Mouse (Mus musculus) heart, embryonic 16.5 days (tissue): ENCODE measurements around the gene Bnc2. TPM values are rescaled to one million over a fixed set of nuclear protein-coding genes. Genes with fewer than 3 reads are reported as not detected.

Source experiments
- ATAC-seq: fragments of 200-750 bp; cut with Nextera tagmentation; replicated peaks from 2 replicates; pipeline ENCODE4 v1.8.0; 2017; ENCODE audit warnings: moderate number of reproducible peaks; ENCODE audit not compliant: insufficient read depth, low FRiP score; ENCODE audit errors: extremely low read depth
- H3K27ac ChIP-seq: fragments of 300-500 bp; sonication (generic); 2 replicates; pipeline ENCODE4 v1.5.1; 2014; ENCODE audit warnings: mild to moderate bottlenecking, low read length, control low read depth, moderate library complexity
- H3K27me3 ChIP-seq: fragments of 300-500 bp; sonication (generic); 2 replicates; pipeline ENCODE4 v1.6.1; 2014; ENCODE audit warnings: low read length, mixed read lengths; ENCODE audit not compliant: control insufficient read depth, insufficient read depth
- H3K36me3 ChIP-seq: fragments of 300-500 bp; sonication (generic); 2 replicates; pipeline ENCODE4 v1.6.1; 2014; ENCODE audit not compliant: control insufficient read depth, insufficient read depth
- H3K4me1 ChIP-seq: fragments of 300-500 bp; sonication (generic); 2 replicates; pipeline ENCODE4 v1.6.1; 2014; ENCODE audit warnings: low read length, mixed read lengths; ENCODE audit not compliant: control insufficient read depth, insufficient read depth
- H3K4me2 ChIP-seq: fragments of 300-500 bp; sonication (generic); 2 replicates; pipeline ENCODE4 v1.6.1; 2014; ENCODE audit warnings: low read depth, mild to moderate bottlenecking, control low read depth, low read length
- H3K4me3 ChIP-seq: fragments of 300-500 bp; sonication (generic); 2 replicates; pipeline ENCODE4 v1.5.1; 2014; ENCODE audit warnings: mild to moderate bottlenecking, control low read depth, low read length
- H3K9ac ChIP-seq: fragments of 300-500 bp; sonication (generic); 2 replicates; pipeline ENCODE4 v1.6.1; 2014; ENCODE audit warnings: low read length, control low read depth
- H3K9me3 ChIP-seq: fragments of 300-500 bp; sonication (generic); replicated peaks from 2 replicates; pipeline ENCODE4 v1.6.1; 2016; ENCODE audit warnings: low read length; ENCODE audit not compliant: control insufficient read depth
- WGBS: fragments of 180-500 bp; shearing (Covaris S2); extraction: QIAGEN DNeasy Blood & Tissue Kit; methylation state at CpG from one replicate; pipeline ENCODE4 v1.1.7; 2014; 5-methylcytosine and 5-hydroxymethylcytosine counted together
- polyA plus RNA-seq: library from polyadenylated mRNA; unstranded; fragments of >200 nt; fragmentation: Nextera tagmentation; extraction: Ambion mirVana; gene quantifications from 2 replicates; pipeline ENCODE4 v1.2.1, GENCODE M21; 2015

Gene Bnc2
- polyA plus RNA-seq, 1 experiment from 2014 or later, result 0.92 TPM

GRCm38 (mm10) chr4:84670996-84671395 is 4.1 kb downstream of the Bnc2 start:
- H3K9ac ChIP-seq, result no peak overlapping the region
- H3K27me3 ChIP-seq, result peaks cover 35% of the 10 kb centered on the region
- H3K27ac ChIP-seq, result no peak overlapping the region
- ATAC-seq, result no peak
- H3K9me3 ChIP-seq, result no peaks in the 10 kb centered on the region
- H3K36me3 ChIP-seq, result no peaks in the 10 kb centered on the region
- no peak overlapping the region for H3K4me2 ChIP-seq
- peaks cover 3% of the 10 kb centered on the region; the same call in 1 of the 2 replicates for H3K4me1 ChIP-seq
- 38% methylated on average over 1 of the region's 1 CpGs for WGBS
- no peak overlapping the region for H3K4me3 ChIP-seq

GRCm38 (mm10) chr4:84669650-84670049 is 5.4 kb downstream of the Bnc2 start:
- H3K36me3 ChIP-seq, result no peaks in the 10 kb centered on the region
- H3K4me3 ChIP-seq, result no peak overlapping the region
- no peaks in the 10 kb centered on the region for H3K9me3 ChIP-seq
- H3K4me2 ChIP-seq, result no peak overlapping the region
- ATAC-seq, result no peak
- H3K27ac ChIP-seq, result no peak overlapping the region
- 59% methylated on average over 5 of the region's 5 CpGs for WGBS
- H3K9ac ChIP-seq, result no peak overlapping the region
- peaks cover 34% of the 10 kb centered on the region for H3K27me3 ChIP-seq
- H3K4me1 ChIP-seq, result peaks cover 3% of the 10 kb centered on the region; the same call in 1 of the 2 replicates

GRCm38 (mm10) chr4:84668949-84669605 is 6.0 kb downstream of the Bnc2 start:
- no peaks in the 10 kb centered on the region for H3K36me3 ChIP-seq
- no peak for ATAC-seq
- WGBS, result 64% methylated on average over 12 of the region's 12 CpGs
- no peak overlapping the region for H3K4me2 ChIP-seq
- no peak overlapping the region for H3K27ac ChIP-seq
- no peak overlapping the region for H3K9ac ChIP-seq
- peaks cover 30% of the 10 kb centered on the region for H3K27me3 ChIP-seq
- no peaks in the 10 kb centered on the region for H3K4me1 ChIP-seq
- H3K4me3 ChIP-seq, result no peak overlapping the region
- no peaks in the 10 kb centered on the region for H3K9me3 ChIP-seq

GRCm38 (mm10) chr4:84668226-84668625 is 6.8 kb downstream of the Bnc2 start:
- no peaks in the 10 kb centered on the region for H3K9me3 ChIP-seq
- H3K27ac ChIP-seq, result no peak overlapping the region
- H3K36me3 ChIP-seq, result no peaks in the 10 kb centered on the region
- no peaks in the 10 kb centered on the region for H3K4me1 ChIP-seq
- no peak overlapping the region for H3K9ac ChIP-seq
- H3K27me3 ChIP-seq, result peaks cover 21% of the 10 kb centered on the region
- ATAC-seq, result no peak
- WGBS, result 89% methylated on average over 5 of the region's 5 CpGs
- no peak overlapping the region for H3K4me3 ChIP-seq
- H3K4me2 ChIP-seq, result no peak overlapping the region

- 74% methylated on average over 5 of the region's 5 CpGs for WGBS
- H3K36me3 ChIP-seq, result no peaks in the 10 kb centered on the region
These were observed 12.6 kb downstream of the Bnc2 start for GRCm38 (mm10) chr4:84662228-84663065.

GRCm38 (mm10) chr4:84661341-84661740 is 13.7 kb downstream of the Bnc2 start:
- Histone ChIP-seq H3K27me3 (no peaks in the 10 kb centered on the region), H3K36me3 (no peaks in the 10 kb centered on the region), H3K27ac (no peak overlapping the region), H3K4me2 (no peak overlapping the region), H3K4me3 (no peak overlapping the region), H3K9ac (no peak overlapping the region), H3K4me1 (no peaks in the 10 kb centered on the region), H3K9me3 (no peaks in the 10 kb centered on the region)
- 61% methylated on average over 3 of the region's 3 CpGs for WGBS
- no peak for ATAC-seq

More at GRCm38 (mm10) chr4:84662228-84663065, 12.6 kb downstream of the Bnc2 start:
- H3K4me1 ChIP-seq, result no peaks in the 10 kb centered on the region
- H3K9ac ChIP-seq, result no peak overlapping the region
- H3K27ac ChIP-seq, result no peak overlapping the region
- H3K4me3 ChIP-seq, result no peak overlapping the region
- no peaks in the 10 kb centered on the region for H3K9me3 ChIP-seq
- no peak for ATAC-seq
- no peaks in the 10 kb centered on the region for H3K27me3 ChIP-seq
- no peak overlapping the region for H3K4me2 ChIP-seq

- H3K27me3 ChIP-seq, result no peaks in the 10 kb centered on the region
- H3K36me3 ChIP-seq, result no peaks in the 10 kb centered on the region
- no peak overlapping the region for H3K9ac ChIP-seq
- no peaks in the 10 kb centered on the region for H3K9me3 ChIP-seq
- no peak overlapping the region for H3K4me2 ChIP-seq
- no peak for ATAC-seq
- H3K4me3 ChIP-seq, result no peak overlapping the region
- no peak overlapping the region for H3K27ac ChIP-seq
- 54% methylated on average over 8 of the region's 8 CpGs for WGBS
- H3K4me1 ChIP-seq, result no peaks in the 10 kb centered on the region
These were observed 23.3 kb downstream of the Bnc2 start for GRCm38 (mm10) chr4:84651786-84652185.

- Histone ChIP-seq H3K4me1 (no peaks in the 10 kb centered on the region), H3K27me3 (no peaks in the 10 kb centered on the region), H3K27ac (no peak overlapping the region), H3K9me3 (no peaks in the 10 kb centered on the region), H3K36me3 (no peaks in the 10 kb centered on the region), H3K9ac (no peak overlapping the region), H3K4me2 (no peak overlapping the region), H3K4me3 (no peak overlapping the region)
- ATAC-seq, result no peak
These were observed 28.5 kb downstream of the Bnc2 start for GRCm38 (mm10) chr4:84646576-84646975.

- no peak for ATAC-seq
- no peak overlapping the region for H3K4me2 ChIP-seq
- no peak overlapping the region for H3K4me3 ChIP-seq
- no peaks in the 10 kb centered on the region for H3K9me3 ChIP-seq
- no peaks in the 10 kb centered on the region for H3K36me3 ChIP-seq
- peaks cover 6% of the 10 kb centered on the region; the same call in 1 of the 2 replicates for H3K4me1 ChIP-seq
- no peak overlapping the region for H3K9ac ChIP-seq
- no peak overlapping the region for H3K27ac ChIP-seq
- H3K27me3 ChIP-seq, result no peaks in the 10 kb centered on the region
- WGBS, result 60% methylated on average over 6 of the region's 6 CpGs
These were observed 35.9 kb downstream of the Bnc2 start for GRCm38 (mm10) chr4:84639166-84639565.
